Mouse (Mus musculus) embryonic facial prominence, embryonic 12.5 days (tissue): ENCODE measurements around the gene Gm44596. TPM values are rescaled to one million over a fixed set of nuclear protein-coding genes. Genes with fewer than 3 reads are reported as not detected.

Source experiments
- ATAC-seq: fragments of 200-750 bp; cut with Nextera tagmentation; 2 replicates; pipeline ENCODE4 v1.8.0; 2017; ENCODE audit not compliant: insufficient number of reproducible peaks, insufficient read depth, low FRiP score, low TSS enrichment
- H3K27ac ChIP-seq: fragments of 300-500 bp; sonication (generic); 2 replicates; pipeline ENCODE4 v1.5.1; 2016; ENCODE audit warnings: mild to moderate bottlenecking
- H3K27me3 ChIP-seq: fragments of 300-500 bp; sonication (generic); 2 replicates; pipeline ENCODE4 v1.6.1; 2016; ENCODE audit warnings: mild to moderate bottlenecking, moderate library complexity
- H3K36me3 ChIP-seq: fragments of 300-500 bp; sonication (generic); 2 replicates; pipeline ENCODE4 v1.6.1; 2016; ENCODE audit warnings: mild to moderate bottlenecking
- H3K4me1 ChIP-seq: fragments of 300-500 bp; sonication (generic); 2 replicates; pipeline ENCODE4 v1.6.1; 2016
- H3K4me2 ChIP-seq: fragments of 300-500 bp; sonication (generic); replicated peaks from 2 replicates; pipeline ENCODE4 v1.6.1; 2016; ENCODE audit warnings: mild to moderate bottlenecking, moderate library complexity
- H3K4me3 ChIP-seq: fragments of 300-500 bp; sonication (generic); 2 replicates; pipeline ENCODE4 v1.5.1; 2016; ENCODE audit warnings: mild to moderate bottlenecking
- H3K9ac ChIP-seq: fragments of 300-500 bp; sonication (generic); 2 replicates; pipeline ENCODE4 v1.6.1; 2016; ENCODE audit warnings: mild to moderate bottlenecking, moderate library complexity
- H3K9me3 ChIP-seq: fragments of 300-500 bp; sonication (generic); 2 replicates; pipeline ENCODE4 v1.6.1; 2016; ENCODE audit warnings: mild to moderate bottlenecking, moderate library complexity
- WGBS: fragments of 180-500 bp; shearing (Covaris S2); methylation state at CpG from one replicate; pipeline ENCODE4 v1.1.7; 2016; 5-methylcytosine and 5-hydroxymethylcytosine counted together
- polyA plus RNA-seq: library from polyadenylated mRNA; unstranded; fragments of >200 nt; fragmentation: Nextera tagmentation; extraction: Ambion mirVana; gene quantifications from 2 replicates; pipeline ENCODE4 v1.2.1, GENCODE M21; 2016

The Gm44596 gene
- polyA plus RNA-seq, 1 experiment from 2014 or later, result not detected

DNA sequence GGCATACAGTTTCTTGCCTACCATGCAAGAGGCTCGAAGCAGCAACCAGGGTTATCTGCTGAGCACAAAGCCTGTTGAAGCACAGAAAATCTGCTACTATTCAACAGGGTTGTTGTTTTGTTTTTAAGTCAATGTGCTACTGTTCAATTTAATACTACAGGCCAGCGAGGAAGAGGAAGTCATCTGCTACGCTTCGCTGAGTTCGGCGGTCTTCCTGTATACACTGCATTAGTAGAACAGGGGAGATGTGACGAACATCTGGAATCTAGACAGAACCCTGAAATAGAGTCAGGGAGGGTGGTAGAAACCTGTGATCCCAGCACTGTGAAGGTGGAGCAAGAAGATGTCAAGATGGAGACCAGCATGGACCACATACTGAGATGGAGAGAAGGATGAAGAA lies 8.4 kb downstream of the Gm44596 start:
- Histone ChIP-seq H3K9ac (no peak overlapping the region), H3K4me1 (no peaks in the 10 kb centered on the region), H3K27ac (no peak overlapping the region), H3K4me3 (no peak overlapping the region), H3K9me3 (no peaks in the 10 kb centered on the region), H3K4me2 (no peak overlapping the region), H3K36me3 (no peaks in the 10 kb centered on the region), H3K27me3 (no peaks in the 10 kb centered on the region)
- 60% methylated on average over 7 of the region's 7 CpGs for WGBS
- ATAC-seq, result no peak

- Histone ChIP-seq H3K4me2 (no peak overlapping the region), H3K4me1 (no peaks in the 10 kb centered on the region), H3K27ac (no peak overlapping the region), H3K9ac (no peak overlapping the region), H3K4me3 (no peak overlapping the region), H3K27me3 (no peaks in the 10 kb centered on the region), H3K9me3 (no peaks in the 10 kb centered on the region), H3K36me3 (no peaks in the 10 kb centered on the region)
- no peak for ATAC-seq
- WGBS, result 77% methylated on average over 1 of the region's 1 CpGs
These were observed 9.7 kb downstream of the Gm44596 start for GRCm38 (mm10) chr6:128385026-128385425.

GRCm38 (mm10) chr6:128389185-128389584 lies 13.9 kb downstream of the Gm44596 start:
- no peak overlapping the region for H3K27ac ChIP-seq
- H3K4me1 ChIP-seq, result no peaks in the 10 kb centered on the region
- H3K9ac ChIP-seq, result no peak overlapping the region
- H3K9me3 ChIP-seq, result no peaks in the 10 kb centered on the region
- 74% methylated on average over 1 of the region's 1 CpGs for WGBS
- H3K4me2 ChIP-seq, result no peak overlapping the region
- H3K27me3 ChIP-seq, result no peaks in the 10 kb centered on the region
- ATAC-seq, result no peak
- H3K4me3 ChIP-seq, result no peak overlapping the region
- H3K36me3 ChIP-seq, result no peaks in the 10 kb centered on the region

- Histone ChIP-seq H3K27me3 (no peaks in the 10 kb centered on the region), H3K4me3 (no peak overlapping the region), H3K36me3 (no peaks in the 10 kb centered on the region), H3K27ac (no peak overlapping the region), H3K9ac (no peak overlapping the region), H3K4me2 (no peak overlapping the region), H3K9me3 (no peaks in the 10 kb centered on the region), H3K4me1 (no peaks in the 10 kb centered on the region)
- 55% methylated on average over 1 of the region's 1 CpGs for WGBS
- no peak for ATAC-seq
These were observed 15.4 kb downstream of the Gm44596 start for GRCm38 (mm10) chr6:128390683-128391082.

GRCm38 (mm10) chr6:128397574-128398261 lies 22.4 kb downstream of the Gm44596 start:
- Histone ChIP-seq H3K9ac (no peak overlapping the region), H3K36me3 (no peaks in the 10 kb centered on the region), H3K4me3 (no peak overlapping the region), H3K4me1 (0 out of 2 replicates have a peak, but pooled peaks cover 4% of the 10 kb centered on the region), H3K9me3 (no peaks in the 10 kb centered on the region), H3K27me3 (no peaks in the 10 kb centered on the region), H3K27ac (no peak overlapping the region), H3K4me2 (no peak overlapping the region)
- WGBS, result 74% methylated on average over 7 of the region's 7 CpGs
- no peak for ATAC-seq

- ATAC-seq, result no peak
- H3K4me3 ChIP-seq, result no peak within 1 kb of the TSS
- H3K36me3 ChIP-seq, result no peaks in the 10 kb centered on the region
- 0 out of 2 replicates have a peak, but pooled peaks cover 4% of the 10 kb centered on the region for H3K4me1 ChIP-seq
- peak within 1 kb of the TSS; percentile 16; the same call in 1 of the 2 replicates for H3K9ac ChIP-seq
- H3K27ac ChIP-seq, result peak within 1 kb of the TSS; percentile 23; the same call in 1 of the 2 replicates
- no peaks in the 10 kb centered on the region for H3K27me3 ChIP-seq
- H3K4me2 ChIP-seq, result peak within 1 kb of the TSS; percentile 33
- no peaks in the 10 kb centered on the region for H3K9me3 ChIP-seq
- 70% methylated on average over 3 of the region's 3 CpGs for WGBS
These were observed 23.7 kb downstream of the Gm44596 start, which contains the start of gene Nrip2 for GRCm38 (mm10) chr6:128398996-128399395. TSS of gene Nrip2 (plus strand) at chr6:128399296.

DNA sequence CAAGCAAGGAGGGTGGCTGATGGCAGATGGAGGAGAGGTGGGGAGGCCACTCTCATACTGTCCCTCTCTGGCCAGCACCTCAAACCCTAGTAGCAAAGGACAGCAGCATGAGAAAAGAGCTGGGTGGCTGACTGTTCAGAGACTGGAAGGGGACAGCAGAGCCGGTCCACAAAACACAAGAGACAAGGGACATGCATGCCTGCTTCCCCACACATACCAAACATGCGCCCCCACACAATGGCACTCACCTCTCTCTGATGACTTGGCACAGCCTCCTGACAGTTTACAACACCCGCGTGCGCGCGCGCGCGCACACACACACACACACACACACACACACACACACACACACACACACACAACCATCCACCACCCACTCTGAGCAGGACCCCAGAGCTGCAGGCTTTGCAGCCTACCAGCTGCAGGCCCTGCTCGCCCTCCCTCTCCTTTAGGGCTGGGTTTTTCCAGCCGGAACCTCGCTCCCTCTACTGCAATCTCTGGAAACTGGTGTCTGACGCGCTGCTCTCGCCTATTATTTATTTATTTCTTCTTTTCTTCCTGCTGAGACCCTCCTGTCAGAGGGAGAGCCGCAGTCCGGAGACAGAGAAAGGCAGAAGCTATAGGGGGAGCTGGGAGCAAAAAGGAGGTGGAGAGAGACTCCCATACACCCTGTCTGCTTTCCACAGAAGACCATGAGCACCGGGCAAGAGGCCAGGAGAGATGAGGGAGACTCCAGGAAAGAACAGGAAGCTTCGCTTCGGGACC lies 24.3 kb downstream of the Gm44596 start:
- H3K27ac ChIP-seq, result peak overlapping the region; percentile 23; the same call in 1 of the 2 replicates
- no peaks in the 10 kb centered on the region for H3K27me3 ChIP-seq
- H3K9ac ChIP-seq, result peak overlapping the region; percentile 16; the same call in 1 of the 2 replicates
- 0 out of 2 replicates have a peak, but pooled peaks cover 4% of the 10 kb centered on the region for H3K4me1 ChIP-seq
- ATAC-seq, result peak; percentile 80
- peak overlapping the region; percentile 33 for H3K4me2 ChIP-seq
- no peaks in the 10 kb centered on the region for H3K9me3 ChIP-seq
- WGBS, result 34% methylated on average over 16 of the region's 21 CpGs
- no peak overlapping the region for H3K4me3 ChIP-seq
- no peaks in the 10 kb centered on the region for H3K36me3 ChIP-seq

GRCm38 (mm10) chr6:128404708-128405107 lies 29.4 kb downstream of the Gm44596 start:
- no peak overlapping the region for H3K4me2 ChIP-seq
- ATAC-seq, result no peak
- H3K9me3 ChIP-seq, result no peaks in the 10 kb centered on the region
- no peaks in the 10 kb centered on the region for H3K27me3 ChIP-seq
- no peak overlapping the region for H3K4me3 ChIP-seq
- no peak overlapping the region for H3K9ac ChIP-seq
- peaks cover 24% of the 10 kb centered on the region for H3K36me3 ChIP-seq
- no peaks in the 10 kb centered on the region for H3K4me1 ChIP-seq
- H3K27ac ChIP-seq, result no peak overlapping the region
- WGBS, result 56% methylated on average over 5 of the region's 5 CpGs

GRCm38 (mm10) chr6:128408544-128409125 lies 33.3 kb downstream of the Gm44596 start:
- H3K4me3 ChIP-seq, result no peak overlapping the region
- 86% methylated on average over 7 of the region's 7 CpGs for WGBS
- no peak overlapping the region for H3K27ac ChIP-seq
- ATAC-seq, result no peak
- H3K9ac ChIP-seq, result no peak overlapping the region
- peaks cover 54% of the 10 kb centered on the region for H3K36me3 ChIP-seq
- H3K27me3 ChIP-seq, result no peaks in the 10 kb centered on the region
- no peaks in the 10 kb centered on the region for H3K4me1 ChIP-seq
- H3K4me2 ChIP-seq, result no peak overlapping the region
- H3K9me3 ChIP-seq, result no peaks in the 10 kb centered on the region

GRCm38 (mm10) chr6:128410305-128410704 lies 35.0 kb downstream of the Gm44596 start:
- Histone ChIP-seq H3K4me1 (no peaks in the 10 kb centered on the region), H3K9me3 (no peaks in the 10 kb centered on the region), H3K4me2 (no peak overlapping the region), H3K27me3 (no peaks in the 10 kb centered on the region), H3K27ac (no peak overlapping the region), H3K36me3 (peaks cover 54% of the 10 kb centered on the region), H3K4me3 (no peak overlapping the region), H3K9ac (no peak overlapping the region)
- ATAC-seq, result no peak
- WGBS, result 94% methylated on average over 13 of the region's 13 CpGs

DNA sequence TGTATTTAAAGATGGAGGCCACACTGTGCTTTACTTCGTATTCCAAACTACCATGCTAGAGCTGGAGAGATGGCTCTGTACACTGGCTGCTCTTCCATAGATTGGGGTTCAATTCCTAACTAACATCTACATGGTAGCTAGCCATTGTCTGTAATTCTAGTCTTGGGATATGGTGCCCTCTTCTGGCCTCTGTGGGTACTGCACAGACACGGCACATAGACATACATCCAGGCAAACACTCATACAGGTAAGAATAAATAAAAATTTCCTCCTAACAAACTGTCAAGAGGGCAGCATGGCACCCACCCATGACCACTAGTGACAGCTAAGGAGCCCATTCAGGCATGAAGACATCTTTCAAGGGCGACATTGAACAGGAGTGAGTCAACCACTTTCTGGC lies 35.8 kb downstream of the Gm44596 start:
- Histone ChIP-seq H3K9me3 (no peaks in the 10 kb centered on the region), H3K9ac (no peak overlapping the region), H3K27me3 (no peaks in the 10 kb centered on the region), H3K4me3 (no peak overlapping the region), H3K27ac (no peak overlapping the region), H3K4me1 (no peaks in the 10 kb centered on the region), H3K4me2 (no peak overlapping the region), H3K36me3 (peaks cover 59% of the 10 kb centered on the region)
- no peak for ATAC-seq
- WGBS, result 16% methylated on average over 3 of the region's 3 CpGs
